Mouse (Mus musculus) brown adipose tissue, adult 24 weeks (tissue): ENCODE results near the gene Gm44503. TPM values are rescaled to one million over a fixed set of nuclear protein-coding genes. Genes with fewer than 3 reads are reported as not detected.

ENCODE experiments used
- polyA plus RNA-seq: library from polyadenylated mRNA; stranded (reverse); fragments of >200 nt; gene quantifications from 2 replicates; pipeline ENCODE4 v1.2.4, GENCODE M21; 2012; ENCODE audit not compliant: missing spikeins, insufficient read depth, insufficient read length

The Gm44503 gene
- polyA plus RNA-seq, 1 experiment: not detected

Other genes starting within 250 kb of the Gm44503 start
- gene Prtg, start 152.0 kb upstream of the Gm44503 start, polyA plus RNA-seq: 0.13 TPM in 1 of 2 replicates, not detected in the other
- gene Pygo1, start 33.2 kb upstream of the Gm44503 start, polyA plus RNA-seq: 2.9 and 4.0 TPM in 2 replicates
- gene Dyx1c1, start 67 bp upstream of the Gm44503 start, polyA plus RNA-seq: 2.1 TPM in 1 of 2 replicates, not detected in the other
- 15.8 and 19.5 TPM in 2 replicates for gene Ccpg1os, start 26.5 kb downstream of the Gm44503 start, polyA plus RNA-seq
- 61.5 and 64.5 TPM in 2 replicates for gene Ccpg1, start 26.6 kb downstream of the Gm44503 start, polyA plus RNA-seq
- 4.4 and 5.4 TPM in 2 replicates for gene Pigb, start 81.5 kb downstream of the Gm44503 start, polyA plus RNA-seq
- gene Rab27a, start 86.0 kb downstream of the Gm44503 start, polyA plus RNA-seq: 0.38 and 1.7 TPM in 2 replicates
- not detected in 2 replicates for gene Khdc3, start 143.0 kb downstream of the Gm44503 start, polyA plus RNA-seq
- gene Gm20509, start 143.6 kb downstream of the Gm44503 start, polyA plus RNA-seq: not detected in 2 replicates
- 31.8 and 39.1 TPM in 2 replicates for gene Rsl24d1, start 154.6 kb downstream of the Gm44503 start, polyA plus RNA-seq